Mouse (Mus musculus) cerebellum, adult 11-12 months (tissue): Measurements from ENCODE around the gene Usf2.
"Not testable (repeated sequence)": the region's sequence is repeated elsewhere in the genome, so short reads cannot be mapped to it uniquely, and the experiment has no call there.

Experiments used
- DNase-seq: peaks from one replicate; pipeline ENCODE4 v3.0.0; 2022

Gene Usf2

GRCm38 (mm10) chr7:30958109-30958865, 1.7 kb upstream of the Usf2 start:
- peak; percentile 71 for DNase-seq

GRCm38 (mm10) chr7:30957367-30957783, 772 bp upstream of the Usf2 start:
- DNase-seq, result peak; percentile 94

GRCm38 (mm10) chr7:30956357-30956751, 249 bp downstream of the Usf2 start:
- no peak for DNase-seq

GRCm38 (mm10) chr7:30955584-30956356, 833 bp downstream of the Usf2 start:
- DNase-seq, result peak; percentile 93

GRCm38 (mm10) chr7:30954971-30955520, 1.6 kb downstream of the Usf2 start:
- peak; percentile 52 for DNase-seq

GRCm38 (mm10) chr7:30954036-30954435, 2.6 kb downstream of the Usf2 start:
- peak; percentile 45 for DNase-seq

GRCm38 (mm10) chr7:30953459-30953858, 3.1 kb downstream of the Usf2 start:
- DNase-seq, result no peak

- DNase-seq, result no peak
These were observed 4.0 kb downstream of the Usf2 start for GRCm38 (mm10) chr7:30952441-30953265.

GRCm38 (mm10) chr7:30949902-30950301, 6.7 kb downstream of the Usf2 start:
- not testable (repeated sequence) for DNase-seq

- no peak for DNase-seq
These were observed 10.7 kb downstream of the Usf2 start for GRCm38 (mm10) chr7:30945876-30946275.

- not testable (repeated sequence) for DNase-seq
These were observed 11.1 kb downstream of the Usf2 start for GRCm38 (mm10) chr7:30945466-30945865.

- DNase-seq, result not testable (repeated sequence)
These were observed 11.9 kb downstream of the Usf2 start for GRCm38 (mm10) chr7:30944706-30945105.

GRCm38 (mm10) chr7:30943909-30944635, 12.5 kb downstream of the Usf2 start, which contains the start of gene Hamp:
Gene Hamp (minus strand): TSS chr7:30944032.
- no peak for DNase-seq

- DNase-seq, result not testable (repeated sequence)
These were observed 14.2 kb downstream of the Usf2 start for GRCm38 (mm10) chr7:30942365-30942764.

GRCm38 (mm10) chr7:30940070-30940469, 16.5 kb downstream of the Usf2 start:
- DNase-seq, result not testable (repeated sequence)

- not testable (repeated sequence) for DNase-seq
These were observed 21.0 kb downstream of the Usf2 start for GRCm38 (mm10) chr7:30935422-30936099.

GRCm38 (mm10) chr7:30924581-30924980, 32.0 kb downstream of the Usf2 start, which contains the start of gene Hamp2:
Gene Hamp2 (minus strand): TSS chr7:30924681.
- DNase-seq, result not testable (repeated sequence)

GRCm38 (mm10) chr7:30924071-30924470, 32.5 kb downstream of the Usf2 start:
- no peak for DNase-seq

GRCm38 (mm10) chr7:30922490-30922889, 34.1 kb downstream of the Usf2 start:
- DNase-seq, result not testable (repeated sequence)

- no peak for DNase-seq
These were observed 36.4 kb downstream of the Usf2 start for GRCm38 (mm10) chr7:30920217-30920616.

- DNase-seq, result no peak
These were observed 39.4 kb downstream of the Usf2 start for GRCm38 (mm10) chr7:30917219-30917618.
